Mouse (Mus musculus) frontal cortex, adult 2 months (tissue): ENCODE results near the gene Tprkb. TPM values are rescaled to one million over a fixed set of nuclear protein-coding genes. Genes with fewer than 3 reads are reported as not detected.
"Not testable (repeated sequence)": the region's sequence is repeated elsewhere in the genome, so short reads cannot be mapped to it uniquely, and the experiment has no call there.

Experiments used
- DNase-seq, 2 experiments: peaks; one replicate each; pipeline ENCODE4 v3.0.0; 2022; ENCODE audit warnings: low spot score in 1 of 2; ENCODE audit errors: extremely low spot score in 1 of 2
- polyA plus RNA-seq: library from polyadenylated mRNA; depleted of rRNA; stranded (reverse); fragments of >200 nt; gene quantifications from 2 replicates; pipeline ENCODE4 v1.2.3, GENCODE M21; 2012; rRNA removed

Tprkb gene
- polyA plus RNA-seq, 1 experiment, result 96.5 TPM

GRCm38 (mm10) chr6:85969889-85970288 is 58.2 kb downstream of the Tprkb start:
- DNase-seq, result no peak

DNA sequence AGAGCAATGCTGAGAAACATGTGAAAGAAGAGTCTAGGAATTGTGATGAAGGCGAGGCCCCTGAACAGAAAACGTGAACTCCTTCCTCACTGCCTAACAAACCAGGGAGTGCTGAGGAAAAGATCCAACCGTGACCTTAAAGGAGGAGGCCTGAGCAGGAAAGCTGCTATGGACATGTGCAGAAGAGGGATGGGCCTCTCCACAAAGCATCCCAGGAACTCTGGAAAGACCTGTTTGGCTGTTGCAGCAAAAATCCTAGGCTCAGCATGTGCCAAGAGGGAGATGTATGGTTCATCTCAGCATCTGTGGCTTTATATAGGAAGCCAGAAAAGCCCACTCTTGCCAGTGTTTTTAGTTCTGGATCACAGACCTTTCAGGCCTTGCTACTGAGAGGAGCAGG is 61.0 kb downstream of the Tprkb start:
- no peak for DNase-seq

GRCm38 (mm10) chr6:85973336-85973735 is 61.7 kb downstream of the Tprkb start:
- DNase-seq, result peak in 1 of 2 experiments; percentile 62

- no peak for DNase-seq
Measured at GRCm38 (mm10) chr6:85974941-85975617, 63.4 kb downstream of the Tprkb start.

GRCm38 (mm10) chr6:85975761-85976160 is 64.1 kb downstream of the Tprkb start:
- no peak for DNase-seq

DNA sequence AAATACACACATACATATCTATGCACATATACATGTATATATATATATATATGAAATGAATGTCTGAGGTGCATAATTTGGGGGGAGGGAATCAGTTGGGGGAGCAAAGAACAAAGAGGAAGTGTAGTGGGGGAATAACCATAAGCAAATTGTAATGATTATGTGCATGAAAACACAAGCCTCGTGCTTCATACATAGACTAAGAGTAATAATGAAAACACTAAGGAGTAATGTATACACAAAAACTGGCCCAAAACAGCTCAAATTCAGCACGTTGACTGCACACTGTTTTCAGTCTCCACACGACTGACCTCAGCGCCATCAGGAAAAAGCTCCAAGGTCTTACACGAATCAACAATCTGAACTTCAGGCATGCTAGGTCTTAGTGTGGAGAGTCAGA is 64.6 kb downstream of the Tprkb start:
- no peak for DNase-seq

GRCm38 (mm10) chr6:85978736-85979135 is 67.1 kb downstream of the Tprkb start:
- DNase-seq, result not testable (repeated sequence)

Other genes starting within 250 kb of the Tprkb start
- gene Nat8f7, start 198.7 kb upstream of the Tprkb start, polyA plus RNA-seq, result 0.50 and 0.67 TPM in 2 replicates
- gene Nat8f3, start 146.1 kb upstream of the Tprkb start, polyA plus RNA-seq, result 9.9 and 12.1 TPM in 2 replicates
- 1.3 and 1.7 TPM in 2 replicates for gene Nat8f6, start 90.9 kb upstream of the Tprkb start, polyA plus RNA-seq
- gene Nat8f5, start 90.9 kb upstream of the Tprkb start, polyA plus RNA-seq, result 4.6 and 6.3 TPM in 2 replicates
- 2.8 and 3.5 TPM in 2 replicates for gene Nat8, start 79.8 kb upstream of the Tprkb start, polyA plus RNA-seq
- 0.32 TPM in 2 replicates for gene Nat8f2, start 42.7 kb upstream of the Tprkb start, polyA plus RNA-seq
- 8.7 and 8.9 TPM in 2 replicates for gene Nat8f4, start 7.0 kb upstream of the Tprkb start, polyA plus RNA-seq
- 35.5 and 36.2 TPM in 2 replicates for gene Nat8f1, start 3.8 kb downstream of the Tprkb start, polyA plus RNA-seq
- 102 and 105 TPM in 2 replicates for gene Dusp11, start 49.8 kb downstream of the Tprkb start, polyA plus RNA-seq
- not detected in 2 replicates for gene Figla, start 104.3 kb downstream of the Tprkb start, polyA plus RNA-seq
- gene Add2, start 116.8 kb downstream of the Tprkb start, polyA plus RNA-seq, result 100 and 108 TPM in 2 replicates